8 mouse cellular contexts compared by ENCODE assay signal in the genomic region with DNA sequence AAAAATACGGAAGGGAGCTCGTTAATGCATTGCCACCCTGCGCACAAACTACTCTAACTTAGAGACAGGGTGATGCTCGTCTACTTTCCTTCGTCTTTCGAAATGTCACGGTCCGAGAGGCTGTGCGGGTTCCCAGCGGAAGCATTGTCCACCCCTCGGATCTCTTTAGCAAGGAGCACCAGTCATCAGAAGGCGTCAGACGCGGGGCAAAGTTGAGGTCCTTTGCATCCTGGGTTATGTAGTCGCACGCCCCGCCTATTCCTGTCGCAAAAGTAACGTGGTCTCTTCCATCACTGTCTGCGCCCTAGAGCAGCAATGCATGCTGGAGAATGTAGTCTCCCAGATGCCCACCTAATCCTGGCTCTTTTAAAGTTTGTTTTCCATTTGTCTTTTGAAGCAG. TPM values are rescaled to one million over a fixed set of nuclear protein-coding genes. Genes with fewer than 3 reads are reported as not detected.
DNase-seq lines count a peak whose midpoint lies in the region; ATAC-seq lines count a peak whose summit lies in the region.

No protein-coding gene starts in this region.

- H3K9ac ChIP-seq in hindbrain, embryonic 11.5 days (ENCODE audit: low read depth, low read length): peak overlapping the region; percentile 35

- no peaks in the 10 kb centered on the region for H3K9me3 ChIP-seq in hindbrain, embryonic 11.5 days (ENCODE audit: control insufficient read depth, low read length)

- no peaks in the 10 kb centered on the region for H3K36me3 ChIP-seq in hindbrain, embryonic 11.5 days (ENCODE audit: control insufficient read depth, insufficient read depth, low read length)

- peak overlapping the region; percentile 55 for H3K4me2 ChIP-seq in hindbrain, embryonic 11.5 days (replicated peaks; ENCODE audit: low read depth, low read length)

- peak; percentile 94 for DNase-seq in Muller cell, postnatal 12 days (ENCODE audit: inconsistent ontology term)
- DNase-seq in cerebellum, adult 9-11 months: peak; percentile 94
- peak; percentile 97 to 98 for DNase-seq in frontal cortex, adult 2 months (ENCODE audit: extremely low spot score in 1 of 2, low spot score in 1 of 2)
- peak; percentile 92 for DNase-seq in hindbrain, embryonic 11.5 days (ENCODE audit: low spot score)
- DNase-seq in layer of hippocampus, postnatal 10 days (ENCODE audit: low spot score in 2 of 2): peak; percentile 90 to 91
- DNase-seq in lung, postnatal 10 days: peak; percentile 97
- DNase-seq in ovary, postnatal 36 days (ENCODE audit: low spot score): peak; percentile 87
- peak; percentile 88 for DNase-seq in thymus, postnatal 25 days

- under 1% methylated on average over 20 of the region's 20 CpGs for WGBS in hindbrain, embryonic 11.5 days

- peak; percentile 93 for ATAC-seq in hindbrain, embryonic 11.5 days (ENCODE audit: low FRiP score)

- H3K27me3 ChIP-seq in hindbrain, embryonic 11.5 days (ENCODE audit: control insufficient read depth, insufficient read depth, low read length): no peaks in the 10 kb centered on the region

- peaks cover 5% of the 10 kb centered on the region; the same call in 1 of the 2 replicates for H3K4me1 ChIP-seq in hindbrain, embryonic 11.5 days (replicated peaks; ENCODE audit: control insufficient read depth, insufficient read depth, low read length)

- H3K4me3 ChIP-seq in hindbrain, embryonic 11.5 days (ENCODE audit: low read depth, low read length): peak overlapping the region; percentile 97

- H3K27ac ChIP-seq in hindbrain, embryonic 11.5 days (ENCODE audit: low read depth, low read length): peak overlapping the region; percentile 84

RNA-seq across cellular contexts. Expression of gene Cnot1, which starts 0.6 kb away (rescaled TPM):
- 62.9 and 64.7 TPM in 2 replicates for polyA plus RNA-seq in frontal cortex, adult 2 months (2012; rRNA removed)
- 88.2 and 108 TPM in 2 replicates for polyA plus RNA-seq in hindbrain, embryonic 11.5 days (2014; fragmentation: Nextera tagmentation; extraction: Ambion mirVana)
- total RNA-seq in layer of hippocampus, postnatal 10 days (2021): 100 to 1,000 TPM; 134 to 144 TPM

RNA-seq across cellular contexts. Expression of gene Sap18b, which starts 17.3 kb away (rescaled TPM):
- 75.9 and 88.6 TPM in 2 replicates for polyA plus RNA-seq in frontal cortex, adult 2 months (2012; rRNA removed)
- 380 and 392 TPM in 2 replicates for polyA plus RNA-seq in hindbrain, embryonic 11.5 days (2014; fragmentation: Nextera tagmentation; extraction: Ambion mirVana)
- 100 to 1,000 TPM; 165 to 170 TPM for total RNA-seq in layer of hippocampus, postnatal 10 days (2021)

RNA-seq across cellular contexts. Expression of gene Slc38a7, which starts 45.5 kb away (rescaled TPM):
- 27.6 and 28.9 TPM in 2 replicates for polyA plus RNA-seq in frontal cortex, adult 2 months (2012; rRNA removed)
- 14.3 and 16.8 TPM in 2 replicates for polyA plus RNA-seq in hindbrain, embryonic 11.5 days (2014; fragmentation: Nextera tagmentation; extraction: Ambion mirVana)
- total RNA-seq in layer of hippocampus, postnatal 10 days (2021): 10 to 100 TPM; 30.8 to 34.1 TPM

Comparison
In these comparisons a context has a peak if more than half of its experiments do, and no peak if none do; other contexts are left out.
1. Peak in every context shown above with its lines: DNase-seq, ATAC-seq, H3K4me3 ChIP-seq and H3K27ac ChIP-seq.